Mouse (Mus musculus): Measurements from ENCODE around the gene Themis2. TPM values are rescaled to one million over a fixed set of nuclear protein-coding genes. Genes with fewer than 3 reads are reported as not detected.

Themis2 gene
- total RNA-seq, 2 experiments from 2014 or later, result 3.2 to 3.4 TPM

Other genes with a start within 250 kb of the Themis2 start
- 1 to 10 TPM; 3.5 to 3.9 TPM for gene Ptafr, start 232.3 kb downstream of the Themis2 start, total RNA-seq (2021)
- 10 to 100 TPM; 22.2 to 23.6 TPM for gene Eya3, start 157.4 kb downstream of the Themis2 start, total RNA-seq (2021)
- gene Xkr8, start 63.8 kb downstream of the Themis2 start, total RNA-seq (2021), result 1 to 10 TPM; 2.8 to 5.3 TPM
- 1 to 10 TPM; 2.3 to 2.6 TPM for gene Smpdl3b, start 39.1 kb downstream of the Themis2 start, total RNA-seq (2021)
- gene Rpa2, start 28.1 kb downstream of the Themis2 start, total RNA-seq (2021), result 10 to 100 TPM; 25.0 to 25.9 TPM
- gene Ppp1r8, start 46.8 kb upstream of the Themis2 start, total RNA-seq (2021), result 10 to 100 TPM; 30.6 to 31.3 TPM
- gene Stx12, start 88.1 kb upstream of the Themis2 start, total RNA-seq (2021), result 10 to 100 TPM; 42.5 to 45.7 TPM
- 10 to 100 TPM; 31.5 to 38.4 TPM for gene Fam76a, start 126.2 kb upstream of the Themis2 start, total RNA-seq (2021)
- gene Fgr, start 177.7 kb upstream of the Themis2 start, total RNA-seq (2021), result under 1 TPM; 0.47 to 0.78 TPM
- gene Ahdc1, start 214.9 kb upstream of the Themis2 start, total RNA-seq (2021), result 100 to 1,000 TPM; 107 to 112 TPM